15 mouse cellular contexts compared by ENCODE assay signal in genomic region chr13:70210158-70210557, GRCm38 (mm10).
"Had no signal": no experiment of that assay in that cellular context is flagged by ENCODE, and none has a peak within 500 bp of the region (broad histone marks: within the 10 kb centered on the region; RNA-seq: fewer than 3 reads in every experiment).

No protein-coding gene starts in this region.

- H3K4me1 ChIP-seq: neural tube, embryonic 12.5 days; stomach, embryonic 15.5 days had no signal

- H3K27me3 ChIP-seq: midbrain, embryonic 12.5 days; neural tube, embryonic 12.5 days; stomach, embryonic 15.5 days had no signal

- H3K4me3 ChIP-seq: midbrain, embryonic 10.5 days; midbrain, embryonic 12.5 days; neural tube, embryonic 12.5 days; stomach, embryonic 15.5 days had no signal

- H3K27ac ChIP-seq: midbrain, embryonic 10.5 days; midbrain, embryonic 12.5 days; neural tube, embryonic 12.5 days; stomach, embryonic 15.5 days; stomach, postnatal 0 days had no signal

- H3K4me2 ChIP-seq: lung, embryonic 14.5 days; midbrain, embryonic 12.5 days; neural tube, embryonic 12.5 days; stomach, embryonic 15.5 days had no signal

- H3K9me3 ChIP-seq: midbrain, embryonic 10.5 days; midbrain, embryonic 12.5 days; neural tube, embryonic 12.5 days; stomach, embryonic 15.5 days had no signal

- DNase-seq: lung, adult 18-20 months; lung, embryonic 14.5 days; lung, postnatal 10 days; lung, postnatal 4 days; midbrain, embryonic 14.5 days; right cerebral cortex, postnatal 14 days; thymus, adult 2 months; thymus, postnatal 25 days; thymus, postnatal 4 days had no signal

- ATAC-seq: midbrain, embryonic 16.5 days had no signal

- H3K9ac ChIP-seq: lung, embryonic 14.5 days; midbrain, embryonic 12.5 days; neural tube, embryonic 12.5 days; stomach, embryonic 15.5 days had no signal

- H3K36me3 ChIP-seq: midbrain, embryonic 10.5 days; midbrain, embryonic 12.5 days; neural tube, embryonic 12.5 days; stomach, embryonic 15.5 days had no signal
